Mouse (Mus musculus): ENCODE measurements at regions not wholly inside any gene's neighbourhood (a gene's known extent, or its start where the extent isn't known, plus 50 kb on each side); places are given as distances from the start of the nearest gene placed in this dataset.

GRCm38 (mm10) chr15:88505491-88506119 is 94.5 kb upstream of the Zdhhc25 start:
- no peak for TF ChIP-seq CTCF (IDR thresholded peaks at IDR 0.05; ENCODE audit: extremely low read depth, insufficient read length, insufficient replicate concordance, low read depth, low read length)
- no peak for TF ChIP-seq POLR2A (IDR thresholded peaks at IDR 0.05; ENCODE audit: low read depth, low read length)

Data from small intestine, adult 2 months (tissue).